Mouse (Mus musculus): Measurements from ENCODE around the gene Ankzf1.

Ankzf1 gene

DNA sequence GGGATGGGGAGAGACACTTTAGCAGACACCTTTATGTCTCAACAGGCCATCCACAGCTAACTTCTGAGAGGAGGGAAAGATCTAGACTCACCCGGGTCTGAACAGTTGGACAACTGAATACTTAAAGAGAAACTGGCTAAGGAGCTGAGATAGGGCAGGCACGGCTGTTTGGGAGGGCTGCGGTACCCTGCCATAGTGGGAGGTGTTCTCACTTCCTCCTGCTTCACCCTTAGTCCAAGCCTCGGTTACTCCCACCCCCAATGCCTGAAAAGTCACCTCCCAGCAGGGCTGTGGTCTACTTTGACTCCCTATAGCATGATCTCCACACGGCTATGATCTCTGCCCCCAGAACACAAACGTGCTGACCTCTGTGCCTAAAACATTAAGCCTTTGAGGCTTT lies 31.6 kb downstream of the Ankzf1 start:
- DNase-seq (ENCODE audit: low spot score in 2 of 2) = peak in 1 of 2 experiments; percentile 27

- DNase-seq (ENCODE audit: low spot score in 2 of 2) = no peak
These were observed 33.5 kb downstream of the Ankzf1 start for GRCm38 (mm10) chr1:75225473-75225872.

- no peak for DNase-seq (ENCODE audit: low spot score in 2 of 2)
These were observed 34.2 kb downstream of the Ankzf1 start for GRCm38 (mm10) chr1:75226138-75226537.

DNA sequence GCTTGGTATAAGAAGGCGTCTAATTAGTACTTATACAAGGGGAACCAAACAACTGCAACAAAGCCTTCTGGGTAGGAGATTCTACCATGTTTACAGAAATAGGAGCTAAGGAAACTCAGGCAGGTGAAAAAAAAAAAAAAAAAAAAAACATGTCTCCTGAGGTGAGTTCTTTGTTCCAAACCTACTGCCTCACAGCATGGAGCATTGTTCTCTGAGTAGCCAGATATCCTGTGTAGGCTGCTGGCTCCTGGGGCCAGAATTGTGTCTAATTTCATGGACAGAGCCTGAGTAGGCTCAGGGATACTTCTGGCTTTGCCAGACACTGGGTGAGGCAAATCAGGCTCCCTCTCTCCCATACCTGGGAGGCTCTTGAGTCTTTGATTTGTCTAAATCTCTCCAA lies 35.7 kb downstream of the Ankzf1 start:
- no peak for DNase-seq (ENCODE audit: low spot score in 2 of 2)

GRCm38 (mm10) chr1:75229158-75229557 lies 37.2 kb downstream of the Ankzf1 start:
- DNase-seq (ENCODE audit: low spot score in 2 of 2) = peak; percentile 33 to 58

- DNase-seq (ENCODE audit: low spot score in 2 of 2) = peak; percentile 34 to 43
These were observed 38.5 kb downstream of the Ankzf1 start for GRCm38 (mm10) chr1:75230335-75230994.

- DNase-seq (ENCODE audit: low spot score in 2 of 2) = no peak
These were observed 39.3 kb downstream of the Ankzf1 start for GRCm38 (mm10) chr1:75231224-75231623.

GRCm38 (mm10) chr1:75231664-75232152 lies 39.8 kb downstream of the Ankzf1 start, which contains the start of gene A630095N17Rik:
A630095N17Rik (minus strand) TSS chr1:75232102.
- peak in 1 of 2 experiments; percentile 14 for DNase-seq (ENCODE audit: low spot score in 2 of 2)

- peak in 1 of 2 experiments; percentile 31 for DNase-seq (ENCODE audit: low spot score in 2 of 2)
These were observed 40.5 kb downstream of the Ankzf1 start for GRCm38 (mm10) chr1:75232489-75232888.

DNA sequence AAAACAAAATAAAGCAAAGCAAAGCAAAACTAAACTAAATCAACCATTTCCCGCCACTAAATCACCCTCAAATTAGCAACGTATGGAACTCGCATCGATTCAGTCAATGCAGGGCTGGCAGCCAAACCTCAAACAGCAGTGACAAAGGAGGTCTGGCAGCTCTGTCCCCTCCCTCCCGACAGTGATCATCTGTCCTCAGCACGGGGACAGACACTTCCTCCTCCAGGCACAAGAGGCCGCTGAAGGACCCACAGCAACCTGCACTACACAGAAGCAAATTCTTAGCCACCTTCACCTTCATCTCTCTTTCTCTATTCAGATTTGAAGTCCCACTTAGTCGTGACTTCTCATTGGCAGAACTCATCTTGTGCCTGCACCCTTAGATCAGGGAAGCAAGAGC lies 42.7 kb downstream of the Ankzf1 start:
- DNase-seq (ENCODE audit: low spot score in 2 of 2) = peak; percentile 70 to 84

GRCm38 (mm10) chr1:75236117-75237050 lies 44.4 kb downstream of the Ankzf1 start, which contains the start of gene Dnajb2:
Dnajb2 (plus strand) TSS chr1:75236406.
- DNase-seq (ENCODE audit: low spot score in 2 of 2) = peak; percentile 91 to 93

DNA sequence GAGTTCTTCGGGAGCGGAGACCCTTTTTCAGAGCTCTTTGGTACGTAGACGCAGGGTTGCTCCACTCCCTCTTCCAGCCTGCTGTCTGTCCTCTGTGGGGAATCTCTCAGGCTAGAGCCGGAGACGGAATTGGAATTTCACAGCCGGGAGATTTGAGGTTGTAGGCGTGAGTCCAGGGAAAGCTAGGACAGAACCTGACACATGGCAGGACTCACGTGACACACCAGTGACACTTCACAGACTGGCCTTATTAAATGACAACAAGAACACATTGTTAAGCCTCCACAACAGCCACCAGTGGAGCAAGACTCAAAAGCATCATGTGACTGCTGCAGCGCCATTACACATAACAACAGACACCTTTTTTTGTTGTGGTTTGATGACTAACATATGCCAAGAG lies 47.6 kb downstream of the Ankzf1 start:
- DNase-seq (ENCODE audit: low spot score in 2 of 2) = peak in 1 of 2 experiments; percentile 12

- peak in 1 of 2 experiments; percentile 13 for DNase-seq (ENCODE audit: low spot score in 2 of 2)
These were observed 51.5 kb downstream of the Ankzf1 start for GRCm38 (mm10) chr1:75243411-75243810.

DNA sequence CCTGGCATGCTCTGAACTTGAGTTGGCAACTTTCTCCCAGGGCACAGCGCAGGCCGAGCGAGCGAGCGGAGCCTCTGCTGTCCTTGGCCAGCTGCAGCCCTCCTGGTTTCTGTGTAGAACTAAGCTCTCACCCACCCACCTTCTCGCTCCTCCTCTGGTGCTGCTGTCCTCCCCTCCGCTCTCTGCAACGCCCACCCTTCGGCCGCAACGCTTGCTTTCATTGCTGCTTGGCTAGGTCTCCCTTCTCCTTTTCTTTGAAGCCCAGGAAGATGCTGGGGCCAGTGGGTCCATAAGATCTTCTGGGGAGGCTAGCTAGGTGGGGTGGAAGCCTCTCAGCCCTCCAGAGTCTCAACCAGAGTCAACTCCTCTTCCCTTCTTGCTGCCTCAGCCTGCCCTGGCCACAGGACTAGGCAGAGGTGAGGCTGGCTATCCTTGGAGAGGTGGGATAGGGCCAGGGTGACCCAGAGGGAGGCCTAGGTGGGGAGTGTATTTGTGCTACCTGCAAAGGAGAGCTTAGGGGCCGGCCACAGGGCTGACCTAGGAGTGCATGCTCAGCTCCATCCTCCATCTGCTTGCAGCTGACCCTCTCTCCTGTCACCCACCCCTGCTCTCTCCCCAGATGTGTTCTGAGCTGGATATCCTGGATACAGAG lies 52.4 kb downstream of the Ankzf1 start:
- no peak for DNase-seq (ENCODE audit: low spot score in 2 of 2)

DNA sequence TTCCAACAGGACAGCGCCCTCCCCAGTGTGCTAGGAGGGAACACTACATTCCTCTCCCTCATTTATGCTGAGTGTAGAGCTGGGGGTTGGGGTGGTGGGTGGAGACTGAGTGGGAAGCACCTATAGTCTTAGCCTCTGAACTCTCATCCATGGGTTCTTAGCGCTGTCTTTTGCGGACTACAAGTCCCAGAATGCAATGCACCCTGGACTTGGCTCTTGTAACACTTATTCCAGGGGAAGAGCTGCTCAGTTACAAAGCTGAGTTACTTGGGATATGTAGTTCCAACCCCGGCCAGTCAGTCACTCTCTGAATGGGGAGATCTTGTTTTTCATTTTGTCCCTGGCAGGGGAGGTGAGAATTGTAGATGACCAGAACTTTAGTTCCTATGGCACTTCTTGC lies 52.9 kb downstream of the Ankzf1 start:
- peak in 1 of 2 experiments; percentile 42 for DNase-seq (ENCODE audit: low spot score in 2 of 2)

DNA sequence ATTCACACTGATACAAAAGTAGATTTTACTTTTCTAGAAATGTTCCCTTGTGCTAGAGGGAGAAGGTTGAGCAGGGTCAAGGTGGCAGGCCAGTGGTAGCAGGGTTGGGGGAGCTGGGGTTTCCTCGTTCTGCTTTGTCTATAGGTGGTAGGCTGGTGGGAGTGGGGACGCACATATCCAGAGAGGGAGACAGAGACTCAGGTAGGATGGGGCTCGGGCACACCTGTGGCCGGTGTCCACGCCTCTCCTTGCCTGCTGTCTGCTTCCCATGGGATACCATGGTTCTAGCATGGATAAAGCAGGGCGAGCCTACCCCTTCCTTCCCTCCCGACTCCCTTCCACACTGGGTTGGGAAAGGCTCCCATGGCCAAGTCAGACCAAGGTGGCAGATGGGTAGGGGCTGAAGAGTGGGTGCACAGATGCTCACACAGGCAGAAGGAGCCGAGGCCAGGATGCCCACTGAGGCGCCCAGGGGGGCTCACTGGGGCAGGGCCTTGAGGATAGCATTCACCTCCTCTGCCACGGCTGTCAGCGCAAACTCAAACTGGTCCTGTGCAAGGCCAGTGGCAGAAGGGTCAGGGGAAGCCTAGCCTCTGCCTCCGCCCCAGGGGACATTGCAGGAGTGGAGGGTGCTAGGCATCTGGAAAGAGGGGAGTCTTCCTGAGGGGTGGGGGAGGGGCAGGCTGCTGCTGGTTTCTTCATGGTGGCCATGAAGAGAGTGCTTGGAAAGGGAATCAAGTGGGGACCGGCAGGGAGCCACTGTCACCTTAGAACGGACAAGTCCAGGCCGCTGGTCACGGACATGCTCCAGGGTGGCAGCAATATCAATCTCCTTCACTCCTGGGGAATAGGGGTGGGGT lies 55.4 kb downstream of the Ankzf1 start:
- DNase-seq (ENCODE audit: low spot score in 2 of 2) = peak in 1 of 2 experiments; percentile 14

DNA sequence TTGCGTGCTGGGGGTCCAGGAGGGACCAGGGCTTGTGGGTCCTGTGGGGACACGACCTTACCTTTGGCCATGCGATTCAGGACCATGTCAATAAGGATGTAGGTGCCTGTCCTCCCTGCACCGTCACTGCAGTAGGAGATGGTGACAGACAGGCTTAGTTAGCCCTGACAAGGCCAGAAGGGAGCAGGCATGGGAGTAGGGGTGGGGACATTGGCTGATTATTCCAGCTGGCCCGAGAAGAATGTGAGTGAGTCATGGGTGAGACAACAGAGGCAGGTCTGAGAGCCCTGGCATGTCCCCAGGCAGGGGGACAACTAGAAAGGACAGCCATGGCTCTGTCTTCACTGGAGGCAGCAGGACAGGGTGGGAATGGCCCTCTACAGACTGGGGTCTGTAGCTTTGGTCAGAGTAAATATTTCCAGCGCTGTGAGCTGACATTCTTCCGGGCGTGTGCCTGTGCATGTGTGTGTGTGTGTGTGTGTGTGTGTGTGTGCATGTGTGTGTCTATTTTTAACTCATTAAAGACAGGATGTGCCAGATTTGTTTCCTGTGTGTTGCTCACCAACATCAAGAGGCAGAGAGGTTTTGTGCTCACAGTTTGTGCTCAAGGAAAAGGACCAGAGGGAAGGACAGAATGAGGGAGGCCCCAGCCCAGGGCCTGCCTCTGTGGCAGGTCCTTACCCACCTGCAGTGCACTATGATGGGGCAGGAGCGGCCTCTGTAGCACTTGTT lies 56.3 kb downstream of the Ankzf1 start:
- DNase-seq (ENCODE audit: low spot score in 2 of 2) = peak in 1 of 2 experiments; percentile 14
